Mouse (Mus musculus): Measurements from ENCODE around the gene Gm4952. TPM values are rescaled to one million over a fixed set of nuclear protein-coding genes. Genes with fewer than 3 reads are reported as not detected.
"Not testable (repeated sequence)": the region's sequence is repeated elsewhere in the genome, so short reads cannot be mapped to it uniquely, and the experiment has no call there.

Gene Gm4952
- polyA plus RNA-seq, 3 experiments from 2014 or later, result not detected

GRCm38 (mm10) chr19:12600684-12601480 lies 1.1 kb downstream of the Gm4952 start:
- ATAC-seq, result no peak

DNA sequence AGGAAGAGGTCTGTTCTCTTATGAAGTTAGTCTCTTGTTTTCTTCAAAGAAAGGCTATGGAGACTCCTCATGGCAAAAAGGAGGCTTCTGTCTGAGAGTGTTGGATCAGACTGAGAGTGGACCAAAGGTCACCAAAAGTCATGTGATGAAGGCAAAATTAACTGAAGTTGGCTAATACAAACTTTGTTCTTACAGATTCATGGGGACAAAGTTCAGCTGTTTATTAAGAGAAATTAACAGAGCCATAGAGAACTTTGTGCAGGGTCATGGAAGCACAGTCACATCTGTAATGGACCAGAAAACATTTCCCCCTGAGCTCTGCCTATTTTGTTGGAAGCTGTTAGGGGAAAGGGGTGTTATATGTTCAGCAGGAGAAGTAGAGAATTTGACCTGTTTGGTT lies 8.6 kb downstream of the Gm4952 start:
- no peak for ATAC-seq

- no peak for ATAC-seq
Observed at GRCm38 (mm10) chr19:12613646-12614045, 13.9 kb downstream of the Gm4952 start.

DNA sequence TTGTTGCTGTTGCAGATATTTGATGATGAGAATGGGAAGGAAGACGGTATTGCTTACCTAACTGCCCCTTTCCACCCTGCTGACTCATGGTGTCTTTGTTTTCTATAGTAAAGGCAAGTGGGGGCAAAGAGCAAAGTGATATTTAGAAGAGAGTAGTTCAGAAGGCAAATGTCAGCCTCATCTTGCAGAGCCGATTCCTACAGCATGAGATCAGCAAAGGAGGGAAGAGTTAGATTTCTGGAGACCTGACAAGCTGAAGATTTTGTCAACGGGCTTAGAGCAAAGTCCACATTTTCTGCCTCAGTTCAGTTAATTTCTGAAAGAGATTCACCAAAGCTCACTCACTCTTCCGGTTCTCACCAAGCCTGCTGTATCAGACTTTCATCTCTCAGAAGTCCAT lies 33.4 kb downstream of the Gm4952 start, which contains the start of gene Glyat:
Gene Glyat (plus strand): TSS at position 133 of the 400 bp plus-strand sequence.
- no peak for ATAC-seq

GRCm38 (mm10) chr19:12634259-12634658 lies 34.5 kb downstream of the Gm4952 start:
- no peak for ATAC-seq

GRCm38 (mm10) chr19:12634963-12635362 lies 35.2 kb downstream of the Gm4952 start:
- no peak for ATAC-seq

DNA sequence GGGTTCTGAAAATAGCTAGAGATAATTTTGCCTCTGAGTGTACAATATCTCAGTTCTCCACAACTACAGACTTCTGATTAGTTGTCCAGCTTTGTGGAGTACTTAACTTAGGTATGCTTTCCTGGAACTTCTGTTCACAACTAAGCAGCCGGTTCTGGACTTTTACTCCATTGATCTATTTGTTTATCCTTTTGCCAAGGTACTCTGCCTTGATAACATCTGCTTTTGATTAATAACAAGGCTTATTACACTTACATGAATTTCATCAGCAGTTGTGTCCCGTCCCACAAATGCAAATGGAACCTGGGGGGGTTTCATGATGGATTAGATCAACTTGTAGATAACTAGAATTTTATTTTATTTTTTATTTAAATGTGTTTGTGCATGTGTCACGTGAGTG lies 37.1 kb downstream of the Gm4952 start:
- ATAC-seq, result no peak

DNA sequence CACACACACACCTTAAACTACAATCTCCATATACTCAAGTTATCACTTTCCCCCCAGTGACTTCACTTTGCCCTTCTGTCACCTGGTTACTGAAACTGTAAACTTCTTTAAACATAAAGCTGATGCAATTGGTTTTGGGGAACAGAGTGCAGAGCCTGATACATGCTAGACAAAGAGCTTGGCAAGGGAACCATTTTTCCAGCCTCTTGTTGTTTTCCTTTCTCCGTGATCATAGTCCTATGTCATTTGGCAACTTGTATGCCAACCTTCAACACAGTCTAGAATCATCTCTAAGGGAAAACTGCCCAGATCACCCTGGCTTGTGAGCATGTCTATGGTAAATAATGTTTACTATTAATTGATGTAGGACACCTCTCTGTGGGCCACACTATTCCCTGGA lies 38.3 kb downstream of the Gm4952 start:
- ATAC-seq, result no peak

DNA sequence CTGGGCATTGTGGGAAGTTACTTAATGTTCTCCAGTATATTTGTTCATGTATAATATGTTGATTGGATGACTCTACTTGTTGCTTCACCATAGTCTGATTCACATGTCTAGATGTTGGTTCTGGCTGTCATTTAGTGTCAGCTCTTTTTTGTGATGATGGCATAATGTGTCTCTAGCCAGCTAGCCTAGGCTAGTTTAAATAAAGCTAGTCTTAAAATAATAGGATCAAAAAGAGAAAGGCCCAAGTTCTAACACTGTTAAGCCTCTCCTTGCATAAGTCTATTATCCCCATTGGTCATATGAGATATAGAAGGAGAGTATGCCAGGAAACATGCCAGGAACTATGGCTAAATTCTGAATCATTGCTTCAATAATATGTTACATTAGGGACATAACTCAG lies 49.7 kb downstream of the Gm4952 start:
- no peak for ATAC-seq

GRCm38 (mm10) chr19:12666156-12666555 lies 66.4 kb downstream of the Gm4952 start:
- ATAC-seq, result no peak

GRCm38 (mm10) chr19:12668601-12669000 lies 68.8 kb downstream of the Gm4952 start:
- ATAC-seq, result not testable (repeated sequence)

GRCm38 (mm10) chr19:12670139-12670538 lies 70.4 kb downstream of the Gm4952 start, which contains the start of gene Olfr1442:
Gene Olfr1442 (plus strand): TSS chr19:12670439.
- ATAC-seq, result no peak

DNA sequence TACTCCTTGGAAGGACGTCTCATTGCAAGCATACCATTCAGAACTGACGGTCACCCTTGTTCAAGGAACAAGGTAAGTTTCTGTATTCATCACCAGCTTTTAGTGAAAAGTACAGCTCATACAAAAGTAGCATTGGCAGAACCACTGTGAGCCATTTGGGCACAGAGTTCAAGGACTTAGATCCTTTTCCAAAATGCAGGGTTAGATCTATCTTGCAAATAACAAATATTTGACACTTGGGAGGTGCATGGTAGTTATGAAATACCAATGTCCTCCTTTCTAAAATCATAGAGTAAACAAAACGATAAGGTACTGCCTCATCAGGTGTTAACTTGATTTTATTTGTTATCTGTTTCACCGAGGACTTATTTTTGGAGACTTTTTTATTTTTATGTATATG lies 71.3 kb downstream of the Gm4952 start:
- ATAC-seq, result no peak

- ATAC-seq, result no peak
Observed at GRCm38 (mm10) chr19:12677812-12678211, 78.0 kb downstream of the Gm4952 start, which contains the start of gene Olfr1443. Gene Olfr1443 (plus strand): TSS chr19:12678112.

Other genes with a start within 250 kb of the Gm4952 start
- gene Olfr1440, start 212.7 kb upstream of the Gm4952 start, polyA plus RNA-seq (2017; shearing (Covaris generic)), result not detected
- not detected for gene Olfr1441, start 182.5 kb upstream of the Gm4952 start, polyA plus RNA-seq (2017; shearing (Covaris generic))
- not detected for gene Pfpl, start 172.1 kb upstream of the Gm4952 start, polyA plus RNA-seq (2017; shearing (Covaris generic))
- under 1 TPM in 2 of 3 experiments, not detected in 1; 0.17 to 0.97 TPM for gene Mpeg1, start 139.2 kb upstream of the Gm4952 start, polyA plus RNA-seq (2017; shearing (Covaris generic))
- 10 to 100 TPM in 2 of 3 experiments, under 1 TPM in 1; 0.96 to 13.7 (median 11.0) TPM for gene Dtx4, start 98.5 kb upstream of the Gm4952 start, polyA plus RNA-seq (2017; shearing (Covaris generic))
- 10 to 100 TPM; 38.8 to 73.2 (median 42.7) TPM for gene Fam111a, start 54.2 kb upstream of the Gm4952 start, polyA plus RNA-seq (2017; shearing (Covaris generic))
- gene Glyat, start 33.3 kb downstream of the Gm4952 start, polyA plus RNA-seq (2017; shearing (Covaris generic)), result not detected
- gene Olfr1442, start 70.5 kb downstream of the Gm4952 start, polyA plus RNA-seq (2017; shearing (Covaris generic)), result not detected
- gene Olfr1443, start 78.1 kb downstream of the Gm4952 start, polyA plus RNA-seq (2017; shearing (Covaris generic)), result not detected
- gene Keg1, start 95.8 kb downstream of the Gm4952 start, polyA plus RNA-seq (2017; shearing (Covaris generic)), result not detected
- 1 to 10 TPM; 2.4 to 4.2 (median 3.7) TPM for gene Cntf, start 165.7 kb downstream of the Gm4952 start, polyA plus RNA-seq (2017; shearing (Covaris generic))
- gene Zfp91, start 196.2 kb downstream of the Gm4952 start, polyA plus RNA-seq (2017; shearing (Covaris generic)), result 10 to 100 TPM; 17.7 to 22.3 (median 19.1) TPM
- 100 to 1,000 TPM; 257 to 302 (median 261) TPM for gene Lpxn, start 196.2 kb downstream of the Gm4952 start, polyA plus RNA-seq (2017; shearing (Covaris generic))
- gene Gm5244, start 246.7 kb downstream of the Gm4952 start, polyA plus RNA-seq (2017; shearing (Covaris generic)), result under 1 TPM; 0.47 to 0.91 (median 0.54) TPM